Mouse (Mus musculus): ENCODE results near the gene Aqp2.
A peak's percentile ranks its signal among the peaks of the same experiment; 100 is the strongest.

The Aqp2 gene

GRCm38 (mm10) chr15:99578802-99579485, at the start of gene Aqp2:
Aqp2 (plus strand) TSS chr15:99579055.
- no peak for DNase-seq (ENCODE audit: low spot score)

DNA sequence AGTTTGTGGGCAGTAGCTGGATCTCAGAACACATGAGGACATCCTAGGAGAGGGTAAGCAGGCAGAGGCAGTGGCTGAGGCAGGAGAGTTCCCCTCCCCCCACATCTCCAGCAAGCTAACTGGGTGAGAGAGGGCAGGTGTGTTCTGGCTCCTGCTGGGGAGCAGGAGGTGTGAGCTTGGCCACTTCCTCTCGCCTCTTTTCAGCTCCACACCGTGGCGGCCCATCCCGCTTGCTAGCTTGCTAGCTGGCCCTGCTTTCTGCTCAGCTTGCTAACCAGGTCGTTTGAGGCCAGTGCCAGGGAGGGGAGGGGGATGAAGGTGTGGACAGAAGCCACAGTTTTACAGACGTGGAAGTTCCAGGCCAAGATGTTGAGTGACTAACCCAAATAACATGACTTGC, 47.7 kb upstream of the Aqp2 start:
- DNase-seq (ENCODE audit: low spot score), result no peak

GRCm38 (mm10) chr15:99532023-99532422, 46.8 kb upstream of the Aqp2 start:
- DNase-seq (ENCODE audit: low spot score), result no peak

GRCm38 (mm10) chr15:99536889-99537862, 41.7 kb upstream of the Aqp2 start:
- DNase-seq (ENCODE audit: low spot score), result no peak

DNA sequence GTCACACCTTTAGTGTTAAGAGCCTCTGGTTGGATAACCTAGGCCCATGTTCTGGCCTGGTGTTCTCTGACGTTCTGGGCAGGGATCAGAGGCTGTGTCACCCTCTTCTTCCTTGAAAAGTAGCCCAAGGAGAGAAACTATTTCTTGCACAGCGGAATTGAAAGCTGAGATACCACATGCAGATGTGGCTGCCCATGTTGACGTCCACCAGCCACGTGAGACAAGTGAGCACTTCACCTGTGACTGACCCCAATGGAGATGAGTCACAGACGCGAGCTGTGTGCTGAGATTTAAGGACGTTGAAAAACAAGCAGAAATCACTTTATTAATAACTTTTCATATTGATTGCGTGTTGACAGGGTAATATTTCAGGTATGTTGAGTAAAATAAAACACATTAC, 39.0 kb upstream of the Aqp2 start:
- DNase-seq (ENCODE audit: low spot score), result no peak

- no peak for DNase-seq (ENCODE audit: low spot score)
Observed at GRCm38 (mm10) chr15:99544047-99544446, 34.8 kb upstream of the Aqp2 start.

DNA sequence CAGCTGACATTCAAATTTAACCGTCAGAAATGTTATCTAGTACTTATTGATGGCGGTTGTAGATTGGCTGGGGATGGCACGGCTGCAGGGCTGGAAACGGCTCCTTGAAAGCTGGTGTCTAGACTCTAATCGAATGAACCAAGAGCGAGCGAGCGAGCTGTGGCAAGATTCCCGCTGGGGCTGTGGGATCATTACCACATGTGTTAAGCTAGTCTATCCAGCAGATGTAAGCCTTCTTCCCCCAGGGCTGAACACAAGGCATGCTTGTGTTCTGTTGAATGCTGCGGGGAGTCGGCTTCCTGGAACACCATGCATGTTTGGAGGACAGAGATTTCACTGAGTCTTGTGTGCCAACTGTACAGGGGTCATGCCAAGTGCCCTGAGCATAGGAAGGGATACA, 32.3 kb upstream of the Aqp2 start:
- peak; percentile 9 for DNase-seq (ENCODE audit: low spot score)

DNA sequence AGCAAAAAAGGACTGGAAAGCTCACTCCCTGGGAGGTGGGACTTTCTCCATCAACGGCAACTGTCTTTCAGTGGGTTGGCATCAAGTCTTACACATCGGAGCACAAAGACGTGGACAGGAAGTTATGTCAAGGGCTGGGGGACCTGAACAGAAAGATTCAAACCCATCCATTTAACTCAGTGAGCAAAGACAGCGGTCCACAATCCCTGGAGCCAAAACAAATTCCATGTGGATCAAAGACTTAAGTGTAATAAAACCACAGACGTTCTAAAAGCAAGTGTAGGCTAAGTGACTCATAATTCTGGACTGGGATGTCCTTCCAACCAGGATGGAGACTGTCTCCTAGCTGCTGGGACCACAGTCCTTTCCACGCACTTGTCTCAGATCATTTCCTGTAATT, 31.1 kb upstream of the Aqp2 start:
- no peak for DNase-seq (ENCODE audit: low spot score)

DNA sequence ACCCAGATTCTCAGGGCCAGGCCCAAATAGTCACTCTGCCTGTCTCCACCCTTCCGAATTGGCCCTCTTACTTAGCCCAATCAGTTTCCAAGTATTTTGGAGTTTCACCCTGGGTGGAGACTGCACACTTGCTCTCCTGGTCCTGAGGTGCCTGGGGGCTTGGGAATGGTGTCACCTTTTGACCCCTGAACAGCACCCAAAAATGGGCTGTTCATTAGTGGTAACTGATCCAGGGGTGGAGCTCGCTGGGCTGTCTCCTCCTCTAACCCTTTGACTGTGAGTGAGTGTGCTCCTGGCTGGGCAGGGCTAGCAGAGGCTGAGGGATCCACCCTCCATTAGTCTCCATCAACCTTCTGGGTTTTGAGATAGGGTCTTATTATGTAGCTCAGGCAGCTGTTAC, 29.0 kb upstream of the Aqp2 start:
- DNase-seq (ENCODE audit: low spot score), result no peak

DNA sequence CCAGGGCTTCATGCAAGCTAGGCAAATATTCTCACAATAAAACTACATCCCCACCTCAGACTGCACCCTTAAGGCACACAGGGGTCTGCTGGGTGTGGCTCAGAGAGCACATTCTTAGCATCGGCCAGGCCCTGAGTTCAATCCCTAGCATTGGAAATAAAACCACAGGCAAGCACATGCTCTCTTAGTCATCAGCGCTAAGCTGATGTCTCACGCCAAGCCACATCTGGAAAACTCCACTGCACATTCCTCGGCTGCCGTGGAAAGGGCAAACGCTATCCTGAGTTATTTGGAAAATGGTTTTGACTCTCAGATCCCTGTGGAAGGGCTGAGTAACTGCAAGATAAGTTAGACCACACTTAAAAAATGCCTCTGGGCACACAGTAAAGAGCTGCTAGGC, 25.1 kb upstream of the Aqp2 start:
- DNase-seq (ENCODE audit: low spot score), result no peak

GRCm38 (mm10) chr15:99558947-99559346, 19.9 kb upstream of the Aqp2 start:
- DNase-seq (ENCODE audit: low spot score), result no peak

GRCm38 (mm10) chr15:99560246-99560645, 18.6 kb upstream of the Aqp2 start:
- DNase-seq (ENCODE audit: low spot score), result no peak

DNA sequence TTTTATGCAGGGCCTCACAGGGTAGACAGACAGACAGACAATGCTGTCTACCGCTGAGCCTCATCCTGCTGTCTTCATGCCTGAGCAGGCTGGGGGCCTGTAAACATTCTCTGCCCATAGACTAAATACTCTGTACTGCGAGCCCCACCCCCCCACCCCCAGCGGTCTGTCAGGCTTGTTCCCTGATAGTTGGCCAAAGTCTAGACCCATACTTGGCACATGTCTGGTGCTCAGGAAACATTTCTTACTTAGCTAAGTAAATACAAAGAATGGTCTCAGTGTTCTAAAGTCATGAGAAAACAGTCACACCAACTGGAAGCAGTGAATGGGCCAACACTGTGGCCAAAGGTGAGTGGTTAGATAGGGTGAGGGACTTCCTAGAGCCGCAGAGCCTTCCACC, 11.5 kb upstream of the Aqp2 start:
- DNase-seq (ENCODE audit: low spot score), result no peak

GRCm38 (mm10) chr15:99568682-99569081, 10.2 kb upstream of the Aqp2 start:
- no peak for DNase-seq (ENCODE audit: low spot score)

- no peak for DNase-seq (ENCODE audit: low spot score)
Observed at GRCm38 (mm10) chr15:99569123-99569522, 9.7 kb upstream of the Aqp2 start.

DNA sequence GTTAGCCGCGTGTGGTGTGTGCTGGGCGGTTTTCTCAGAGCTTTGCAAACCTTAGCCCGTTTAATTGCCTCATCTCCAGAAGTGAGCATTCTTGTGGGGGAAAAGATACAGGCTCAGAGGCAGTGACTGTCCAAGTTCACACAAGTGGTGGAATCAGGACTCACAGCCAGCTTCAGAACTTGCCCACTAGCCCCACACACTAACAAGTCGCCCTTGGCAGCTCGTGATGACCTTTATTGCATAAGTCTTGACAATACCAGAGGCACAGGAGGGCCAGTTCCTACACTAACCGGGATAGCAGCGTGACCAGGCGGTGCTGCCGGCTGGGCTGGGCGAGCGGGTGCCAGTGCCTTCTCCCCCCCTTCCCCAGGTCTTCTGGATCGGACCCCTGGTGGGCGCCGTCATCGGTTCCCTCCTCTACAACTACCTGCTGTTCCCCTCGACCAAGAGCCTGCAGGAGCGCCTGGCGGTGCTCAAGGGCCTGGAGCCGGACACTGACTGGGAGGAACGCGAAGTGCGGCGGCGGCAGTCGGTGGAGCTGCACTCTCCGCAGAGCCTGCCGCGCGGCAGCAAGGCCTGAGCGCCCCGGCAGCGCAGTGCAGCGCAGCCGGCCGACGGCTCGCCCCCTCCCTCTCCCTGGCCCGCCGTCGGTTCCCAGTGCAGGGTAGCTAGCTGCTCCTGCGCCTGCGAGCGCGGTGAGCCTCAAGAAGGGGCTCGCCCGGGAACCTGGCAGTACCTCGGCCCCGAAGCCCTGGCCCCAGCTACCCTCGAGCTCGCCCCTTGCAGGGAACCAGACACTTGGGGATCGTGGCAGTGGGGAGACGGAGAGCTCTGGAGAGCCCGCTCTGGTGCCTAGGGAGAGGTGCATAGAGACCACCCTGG, 4.8 kb downstream of the Aqp2 start:
- no peak for DNase-seq (ENCODE audit: low spot score)

- no peak for DNase-seq (ENCODE audit: low spot score)
Observed at GRCm38 (mm10) chr15:99584407-99585202, 5.8 kb downstream of the Aqp2 start.

GRCm38 (mm10) chr15:99585741-99586140, 6.9 kb downstream of the Aqp2 start:
- no peak for DNase-seq (ENCODE audit: low spot score)

- DNase-seq (ENCODE audit: low spot score), result no peak
Observed at GRCm38 (mm10) chr15:99586525-99586924, 7.7 kb downstream of the Aqp2 start.

GRCm38 (mm10) chr15:99589237-99589636, 10.4 kb downstream of the Aqp2 start:
- no peak for DNase-seq (ENCODE audit: low spot score)

- no peak for DNase-seq (ENCODE audit: low spot score)
Observed at GRCm38 (mm10) chr15:99589704-99590103, 10.8 kb downstream of the Aqp2 start.

Data from ovary, postnatal 14 days (tissue).